Mouse (Mus musculus): ENCODE measurements at regions not wholly inside any gene's neighbourhood (a gene's known extent, or its start where the extent isn't known, plus 50 kb on each side); places are given as distances from the start of the nearest gene placed in this dataset.

- 76% methylated on average over 5 of the region's 5 CpGs for WGBS
- H3K4me1 ChIP-seq (ENCODE audit: control insufficient read depth, insufficient read depth, low read length): no peaks in the 10 kb centered on the region
- TF ChIP-seq CTCF (IDR thresholded peaks at IDR 0.05; ENCODE audit: insufficient read depth, low read depth, low read length) (no peak), POLR2A (IDR thresholded peaks at IDR 0.05; ENCODE audit: insufficient read depth, low read depth, low read length) (no peak)
- H3K4me3 ChIP-seq (ENCODE audit: insufficient read depth, low read depth, low read length): no peak overlapping the region
- no peak overlapping the region for H3K27ac ChIP-seq (ENCODE audit: insufficient read depth, low read depth, low read length)
These were observed 226.9 kb upstream of the Arrdc4 start for GRCm38 (mm10) chr7:68975956-68976355.

GRCm38 (mm10) chr7:68975580-68975894, 226.5 kb upstream of the Arrdc4 start:
- no peak overlapping the region for H3K27ac ChIP-seq (ENCODE audit: insufficient read depth, low read depth, low read length)
- H3K4me3 ChIP-seq (ENCODE audit: insufficient read depth, low read depth, low read length): no peak overlapping the region
- no peaks in the 10 kb centered on the region for H3K4me1 ChIP-seq (ENCODE audit: control insufficient read depth, insufficient read depth, low read length)
- 95% methylated on average over 2 of the region's 2 CpGs for WGBS
- TF ChIP-seq POLR2A (IDR thresholded peaks at IDR 0.05; ENCODE audit: insufficient read depth, low read depth, low read length) (no peak), CTCF (IDR thresholded peaks at IDR 0.05; ENCODE audit: insufficient read depth, low read depth, low read length) (no peak)

GRCm38 (mm10) chr7:68974761-68975579, 225.9 kb upstream of the Arrdc4 start:
- Histone ChIP-seq H3K4me3 (ENCODE audit: insufficient read depth, low read depth, low read length) (no peak overlapping the region), H3K27ac (ENCODE audit: insufficient read depth, low read depth, low read length) (no peak overlapping the region), H3K4me1 (ENCODE audit: control insufficient read depth, insufficient read depth, low read length) (no peaks in the 10 kb centered on the region)
- WGBS: 88% methylated on average over 8 of the region's 8 CpGs
- TF ChIP-seq CTCF (IDR thresholded peaks at IDR 0.05; ENCODE audit: insufficient read depth, low read depth, low read length) (no peak), POLR2A (IDR thresholded peaks at IDR 0.05; ENCODE audit: insufficient read depth, low read depth, low read length) (no peak)

GRCm38 (mm10) chr7:68945886-68946863, 197.1 kb upstream of the Arrdc4 start:
- H3K4me1 ChIP-seq (ENCODE audit: control insufficient read depth, insufficient read depth, low read length): no peaks in the 10 kb centered on the region
- H3K27ac ChIP-seq (ENCODE audit: insufficient read depth, low read depth, low read length): no peak overlapping the region
- TF ChIP-seq POLR2A (IDR thresholded peaks at IDR 0.05; ENCODE audit: insufficient read depth, low read depth, low read length) (no peak), CTCF (IDR thresholded peaks at IDR 0.05; ENCODE audit: insufficient read depth, low read depth, low read length) (no peak)
- WGBS: 58% methylated on average over 6 of the region's 6 CpGs
- H3K4me3 ChIP-seq (ENCODE audit: insufficient read depth, low read depth, low read length): no peak overlapping the region

GRCm38 (mm10) chr7:68930627-68931334, 181.7 kb upstream of the Arrdc4 start:
- Histone ChIP-seq H3K4me1 (ENCODE audit: control insufficient read depth, insufficient read depth, low read length) (no peaks in the 10 kb centered on the region), H3K27ac (ENCODE audit: insufficient read depth, low read depth, low read length) (no peak overlapping the region), H3K4me3 (ENCODE audit: insufficient read depth, low read depth, low read length) (no peak overlapping the region)
- TF ChIP-seq CTCF (IDR thresholded peaks at IDR 0.05; ENCODE audit: insufficient read depth, low read depth, low read length) (no peak), POLR2A (IDR thresholded peaks at IDR 0.05; ENCODE audit: insufficient read depth, low read depth, low read length) (no peak)
- 61% methylated on average over 14 of the region's 14 CpGs for WGBS

- no peaks in the 10 kb centered on the region for H3K4me1 ChIP-seq (ENCODE audit: control insufficient read depth, insufficient read depth, low read length)
- no peak overlapping the region for H3K27ac ChIP-seq (ENCODE audit: insufficient read depth, low read depth, low read length)
- H3K4me3 ChIP-seq (ENCODE audit: insufficient read depth, low read depth, low read length): no peak overlapping the region
- no peak for TF ChIP-seq CTCF (IDR thresholded peaks at IDR 0.05; ENCODE audit: insufficient read depth, low read depth, low read length)
- WGBS: 93% methylated on average over 4 of the region's 4 CpGs
These were observed 180.6 kb upstream of the Arrdc4 start for GRCm38 (mm10) chr7:68929669-68930068.

- Histone ChIP-seq H3K27ac (ENCODE audit: insufficient read depth, low read depth, low read length) (no peak overlapping the region), H3K4me1 (ENCODE audit: control insufficient read depth, insufficient read depth, low read length) (no peaks in the 10 kb centered on the region), H3K4me3 (ENCODE audit: insufficient read depth, low read depth, low read length) (no peak overlapping the region)
- WGBS: 71% methylated on average over 4 of the region's 4 CpGs
- TF ChIP-seq CTCF (IDR thresholded peaks at IDR 0.05; ENCODE audit: insufficient read depth, low read depth, low read length) (no peak), POLR2A (IDR thresholded peaks at IDR 0.05; ENCODE audit: insufficient read depth, low read depth, low read length) (no peak)
These were observed 176.6 kb upstream of the Arrdc4 start for GRCm38 (mm10) chr7:68925640-68926039.

- TF ChIP-seq CTCF (IDR thresholded peaks at IDR 0.05; ENCODE audit: insufficient read depth, low read depth, low read length): no peak
- no peak for TF ChIP-seq POLR2A (IDR thresholded peaks at IDR 0.05; ENCODE audit: insufficient read depth, low read depth, low read length)
- Histone ChIP-seq H3K4me3 (ENCODE audit: insufficient read depth, low read depth, low read length) (no peak overlapping the region), H3K4me1 (ENCODE audit: control insufficient read depth, insufficient read depth, low read length) (no peaks in the 10 kb centered on the region), H3K27ac (ENCODE audit: insufficient read depth, low read depth, low read length) (no peak overlapping the region)
- 93% methylated on average over 9 of the region's 9 CpGs for whole genome bisulfite sequencing
These were observed 169.8 kb upstream of the Arrdc4 start for GRCm38 (mm10) chr7:68918632-68919435.
